Mouse (Mus musculus) bone marrow macrophage, adult 2 months (primary cell): ENCODE results near the gene Ttc9c.

Source experiments
- CTCF ChIP-seq: IDR thresholded peaks from 2 replicates; pipeline ENCODE4 v1.5.1; 2012; ENCODE audit warnings: low read depth, mild to moderate bottlenecking, low read length, moderate library complexity
- POLR2A ChIP-seq: IDR thresholded peaks from 2 replicates; pipeline ENCODE4 v1.6.1; 2012; ENCODE audit warnings: mild to moderate bottlenecking, low read depth, low read length, borderline replicate concordance

- TF ChIP-seq CTCF (no peak), POLR2A (no peak)
Measured at GRCm38 (mm10) chr19:8789171-8789570, 30.0 kb downstream of the Ttc9c start.
